Mouse (Mus musculus) embryonic facial prominence, embryonic 14.5 days (tissue): Measurements from ENCODE around the gene Dppa2. TPM values are rescaled to one million over a fixed set of nuclear protein-coding genes. Genes with fewer than 3 reads are reported as not detected.
"Not testable (repeated sequence)": the region's sequence is repeated elsewhere in the genome, so short reads cannot be mapped to it uniquely, and the experiment has no call there.

Experiments
- ATAC-seq: fragments of 200-750 bp; cut with Nextera tagmentation; 2 replicates; pipeline ENCODE4 v1.8.0; 2017; ENCODE audit warnings: low read depth, moderate number of reproducible peaks, moderate TSS enrichment
- DNase-seq: peaks from one replicate; pipeline ENCODE4 v3.0.0-alpha.2; 2015; ENCODE audit warnings: low spot score
- H3K27ac ChIP-seq: fragments of 300-500 bp; sonication (generic); replicated peaks from 2 replicates; pipeline ENCODE4 v1.5.1; 2014; ENCODE audit warnings: low read depth, mild to moderate bottlenecking, low read length, moderate library complexity
- H3K27me3 ChIP-seq: fragments of 300-500 bp; sonication (generic); replicated peaks from 2 replicates; pipeline ENCODE4 v1.6.1; 2014; ENCODE audit warnings: low read length; ENCODE audit not compliant: control insufficient read depth, insufficient read depth
- H3K36me3 ChIP-seq: fragments of 300-500 bp; sonication (generic); 2 replicates; pipeline ENCODE4 v1.6.1; 2014; ENCODE audit warnings: low read length, mixed read lengths; ENCODE audit not compliant: control insufficient read depth, insufficient read depth
- H3K4me1 ChIP-seq: fragments of 300-500 bp; sonication (generic); 2 replicates; pipeline ENCODE4 v1.6.1; 2014; ENCODE audit warnings: antibody characterized with exemption, low read length; ENCODE audit not compliant: control insufficient read depth, insufficient read depth
- H3K4me2 ChIP-seq: fragments of 300-500 bp; sonication (generic); 2 replicates; pipeline ENCODE4 v1.6.1; 2014; ENCODE audit warnings: low read depth, mild to moderate bottlenecking, low read length, moderate library complexity, mixed read lengths
- H3K4me3 ChIP-seq: fragments of 300-500 bp; sonication (generic); 2 replicates; pipeline ENCODE4 v1.5.1; 2014; ENCODE audit warnings: low read depth, mild to moderate bottlenecking, low read length
- H3K9ac ChIP-seq: fragments of 300-500 bp; sonication (generic); 2 replicates; pipeline ENCODE4 v1.6.1; 2014; ENCODE audit warnings: low read depth, mild to moderate bottlenecking, low read length, moderate library complexity, mixed read lengths
- H3K9me3 ChIP-seq: fragments of 300-500 bp; sonication (generic); 2 replicates; pipeline ENCODE4 v1.6.1; 2016; ENCODE audit warnings: low read length; ENCODE audit not compliant: control insufficient read depth
- WGBS: fragments of 180-500 bp; shearing (Covaris S2); extraction: QIAGEN DNeasy Blood & Tissue Kit; methylation state at CpG from one replicate; pipeline ENCODE4 v1.1.7; 2014; 5-methylcytosine and 5-hydroxymethylcytosine counted together
- polyA plus RNA-seq: library from polyadenylated mRNA; unstranded; fragments of >200 nt; fragmentation: Nextera tagmentation; extraction: Ambion mirVana; gene quantifications from 2 replicates; pipeline ENCODE4 v1.2.1, GENCODE M21; 2014

Dppa2 gene
- polyA plus RNA-seq, 1 experiment from 2014 or later: not detected

DNA sequence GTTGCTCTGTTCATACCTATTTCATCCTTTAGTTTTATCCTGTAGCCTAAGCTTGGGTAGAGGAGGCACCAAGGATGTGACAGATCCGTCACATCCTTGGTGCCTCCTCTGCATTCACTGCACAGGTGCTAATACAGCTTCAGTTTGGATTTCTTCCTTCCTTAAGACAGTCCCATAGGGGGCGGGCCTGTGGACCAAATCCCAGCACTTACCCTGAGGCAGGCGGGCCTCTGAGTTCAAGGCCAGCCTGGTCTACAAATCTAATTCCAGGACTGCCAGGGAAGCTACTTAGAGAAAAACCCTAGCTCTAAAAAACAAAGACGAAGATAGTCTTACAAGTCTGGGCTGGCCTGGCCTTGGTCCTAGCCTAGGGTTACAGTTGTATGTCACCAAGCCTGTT lies 18.2 kb upstream of the Dppa2 start:
- DNase-seq (no peak), ATAC-seq (no peak)
- H3K4me3 ChIP-seq: no peak overlapping the region
- no peaks in the 10 kb centered on the region for H3K36me3 ChIP-seq
- no peak overlapping the region for H3K27ac ChIP-seq
- no peak overlapping the region for H3K9ac ChIP-seq
- no peaks in the 10 kb centered on the region for H3K27me3 ChIP-seq
- H3K4me1 ChIP-seq: no peaks in the 10 kb centered on the region
- 94% methylated on average over 4 of the region's 4 CpGs for WGBS
- H3K9me3 ChIP-seq: no peaks in the 10 kb centered on the region
- H3K4me2 ChIP-seq: no peak overlapping the region

GRCm38 (mm10) chr16:48297384-48298136 lies 6.1 kb upstream of the Dppa2 start:
- no peak for ATAC-seq
- Histone ChIP-seq H3K4me3 (no peak overlapping the region), H3K4me2 (no peak overlapping the region), H3K9me3 (no peaks in the 10 kb centered on the region), H3K27me3 (no peaks in the 10 kb centered on the region), H3K9ac (no peak overlapping the region), H3K27ac (no peak overlapping the region), H3K4me1 (no peaks in the 10 kb centered on the region), H3K36me3 (no peaks in the 10 kb centered on the region)
- no peak for DNase-seq
- 70% methylated on average over 14 of the region's 14 CpGs for WGBS

DNA sequence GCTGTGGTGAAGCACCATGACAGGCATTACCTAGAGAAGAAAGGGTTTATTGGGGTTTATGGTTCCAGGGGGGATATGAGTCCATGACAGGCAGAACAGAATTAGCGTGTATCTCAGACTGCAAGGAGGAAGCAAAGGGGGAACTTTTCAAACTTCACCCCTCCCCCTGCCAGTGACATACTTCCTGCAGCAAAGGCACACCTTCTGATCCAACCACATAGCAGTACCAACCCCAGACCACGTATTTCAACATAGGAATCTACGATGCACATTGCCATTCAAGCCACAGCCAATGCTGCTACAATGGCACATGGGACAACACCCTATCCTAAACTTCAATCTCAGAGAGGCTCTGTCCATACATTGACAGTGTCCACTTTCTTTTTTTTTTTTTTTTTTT lies 3.8 kb upstream of the Dppa2 start:
- H3K9ac ChIP-seq: no peak overlapping the region
- H3K4me2 ChIP-seq: no peak overlapping the region
- H3K9me3 ChIP-seq: no peaks in the 10 kb centered on the region
- WGBS: 91% methylated on average over 3 of the region's 3 CpGs
- no peak overlapping the region for H3K4me3 ChIP-seq
- no peaks in the 10 kb centered on the region for H3K4me1 ChIP-seq
- H3K27me3 ChIP-seq: no peaks in the 10 kb centered on the region
- no peaks in the 10 kb centered on the region for H3K36me3 ChIP-seq
- no peak overlapping the region for H3K27ac ChIP-seq
- ATAC-seq (no peak), DNase-seq (no peak)

GRCm38 (mm10) chr16:48303983-48304382 lies 275 bp downstream of the Dppa2 start:
- H3K4me1 ChIP-seq: no peaks in the 10 kb centered on the region
- no peak for ATAC-seq
- no peaks in the 10 kb centered on the region for H3K9me3 ChIP-seq
- peak; percentile 34 for DNase-seq
- no peak overlapping the region for H3K27ac ChIP-seq
- 59% methylated on average over 3 of the region's 3 CpGs for whole genome bisulfite sequencing
- no peak overlapping the region for H3K4me2 ChIP-seq
- H3K4me3 ChIP-seq: no peak overlapping the region
- no peaks in the 10 kb centered on the region for H3K27me3 ChIP-seq
- no peak overlapping the region for H3K9ac ChIP-seq
- H3K36me3 ChIP-seq: no peaks in the 10 kb centered on the region

DNA sequence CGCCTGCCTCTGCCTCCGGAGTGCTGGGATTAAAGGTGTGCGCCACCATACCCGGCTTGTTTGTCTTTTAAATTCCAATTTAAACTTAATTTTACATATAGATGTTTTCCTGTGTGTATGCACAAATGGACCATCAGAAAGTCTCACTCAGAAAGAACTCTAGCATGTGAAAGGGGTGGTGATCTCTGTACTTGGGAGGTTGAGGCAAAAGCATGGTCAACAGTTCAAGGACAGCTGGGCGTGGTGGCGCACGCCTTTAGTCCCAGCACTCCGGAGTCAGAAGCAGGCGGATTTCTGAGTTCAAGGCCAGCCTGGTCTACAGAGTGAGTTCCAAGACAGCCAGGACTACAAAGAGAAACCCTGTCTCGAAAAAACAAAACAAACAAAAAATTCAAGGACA lies 5.2 kb downstream of the Dppa2 start:
- 92% methylated on average over 10 of the region's 10 CpGs for WGBS
- not testable (repeated sequence) for H3K27me3 ChIP-seq, ATAC-seq, H3K4me2 ChIP-seq, H3K9ac ChIP-seq, H3K4me1 ChIP-seq, H3K36me3 ChIP-seq, H3K4me3 ChIP-seq, H3K27ac ChIP-seq, DNase-seq, H3K9me3 ChIP-seq

GRCm38 (mm10) chr16:48309912-48310630 lies 6.4 kb downstream of the Dppa2 start:
- WGBS: 76% methylated on average over 12 of the region's 12 CpGs
- Histone ChIP-seq H3K4me3 (no peak overlapping the region), H3K4me1 (no peaks in the 10 kb centered on the region), H3K4me2 (no peak overlapping the region), H3K9ac (no peak overlapping the region), H3K27ac (no peak overlapping the region), H3K9me3 (no peaks in the 10 kb centered on the region), H3K36me3 (no peaks in the 10 kb centered on the region), H3K27me3 (no peaks in the 10 kb centered on the region)
- DNase-seq: no peak
- no peak for ATAC-seq

- no peak overlapping the region for H3K27ac ChIP-seq
- H3K4me2 ChIP-seq: no peak overlapping the region
- H3K4me1 ChIP-seq: no peaks in the 10 kb centered on the region
- H3K4me3 ChIP-seq: no peak overlapping the region
- WGBS: 90% methylated on average over 3 of the region's 3 CpGs
- no peaks in the 10 kb centered on the region for H3K27me3 ChIP-seq
- no peak overlapping the region for H3K9ac ChIP-seq
- no peaks in the 10 kb centered on the region for H3K36me3 ChIP-seq
- no peaks in the 10 kb centered on the region for H3K9me3 ChIP-seq
- ATAC-seq (no peak), DNase-seq (no peak)
Measured at GRCm38 (mm10) chr16:48315294-48315693, 11.6 kb downstream of the Dppa2 start.

DNA sequence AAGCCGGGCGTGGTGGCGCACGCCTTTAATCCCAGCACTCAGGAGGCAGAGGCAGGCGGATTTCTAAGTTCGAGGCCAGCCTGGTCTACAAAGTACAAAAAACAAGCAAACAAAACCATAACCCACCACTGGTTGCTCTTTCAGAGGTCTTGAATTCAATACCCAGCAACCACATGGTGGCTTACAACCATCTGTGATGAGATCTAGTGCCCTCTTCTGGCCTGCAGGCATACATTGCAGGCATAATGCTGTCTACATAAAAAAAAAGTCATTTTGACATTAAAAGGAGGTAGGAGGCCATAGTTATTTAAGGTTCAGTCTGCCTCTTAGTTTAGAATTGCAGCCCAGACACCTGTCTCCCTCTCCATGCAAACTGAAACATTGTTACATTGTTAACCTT lies 17.1 kb downstream of the Dppa2 start:
- Histone ChIP-seq H3K36me3 (no peaks in the 10 kb centered on the region), H3K4me2 (no peak overlapping the region), H3K9me3 (no peaks in the 10 kb centered on the region), H3K9ac (no peak overlapping the region), H3K4me3 (no peak overlapping the region), H3K27me3 (no peaks in the 10 kb centered on the region), H3K4me1 (no peaks in the 10 kb centered on the region), H3K27ac (no peak overlapping the region)
- ATAC-seq (no peak), DNase-seq (no peak)
- WGBS: 96% methylated on average over 6 of the region's 6 CpGs

GRCm38 (mm10) chr16:48323133-48323532 lies 19.4 kb downstream of the Dppa2 start:
- no peaks in the 10 kb centered on the region for H3K4me1 ChIP-seq
- no peaks in the 10 kb centered on the region for H3K27me3 ChIP-seq
- H3K9ac ChIP-seq: no peak overlapping the region
- no peak overlapping the region for H3K4me2 ChIP-seq
- no peaks in the 10 kb centered on the region for H3K36me3 ChIP-seq
- DNase-seq (no peak), ATAC-seq (no peak)
- 72% methylated on average over 6 of the region's 6 CpGs for WGBS
- no peak overlapping the region for H3K4me3 ChIP-seq
- no peak overlapping the region for H3K27ac ChIP-seq
- H3K9me3 ChIP-seq: no peaks in the 10 kb centered on the region
